Mouse (Mus musculus) erythroblast, embryonic 14.5 days (primary cell): ENCODE results near the gene Krt9.

ENCODE experiments used
- GATA1 ChIP-seq: IDR thresholded peaks from 2 replicates; pipeline ENCODE4 v1.6.1; 2012; ENCODE audit warnings: low read length, inconsistent platforms, mixed read lengths
- TAL1 ChIP-seq: IDR thresholded peaks from 3 replicates; pipeline ENCODE4 v1.6.1; 2012; ENCODE audit warnings: low read length, inconsistent platforms, mixed read lengths

- TF ChIP-seq GATA1: no peak
- no peak for TF ChIP-seq TAL1
These were observed 7.2 kb upstream of the Krt9 start for GRCm38 (mm10) chr11:100200104-100200820.
